Mouse (Mus musculus) heart, adult 8-10 months (tissue): ENCODE measurements at regions not wholly inside any gene's neighbourhood (a gene's known extent, or its start where the extent isn't known, plus 50 kb on each side); places are given as distances from the start of the nearest gene placed in this dataset.

ENCODE experiments used
- DNase-seq: peaks from one replicate; pipeline ENCODE4 v3.0.0; 2022; ENCODE audit warnings: low spot score

DNA sequence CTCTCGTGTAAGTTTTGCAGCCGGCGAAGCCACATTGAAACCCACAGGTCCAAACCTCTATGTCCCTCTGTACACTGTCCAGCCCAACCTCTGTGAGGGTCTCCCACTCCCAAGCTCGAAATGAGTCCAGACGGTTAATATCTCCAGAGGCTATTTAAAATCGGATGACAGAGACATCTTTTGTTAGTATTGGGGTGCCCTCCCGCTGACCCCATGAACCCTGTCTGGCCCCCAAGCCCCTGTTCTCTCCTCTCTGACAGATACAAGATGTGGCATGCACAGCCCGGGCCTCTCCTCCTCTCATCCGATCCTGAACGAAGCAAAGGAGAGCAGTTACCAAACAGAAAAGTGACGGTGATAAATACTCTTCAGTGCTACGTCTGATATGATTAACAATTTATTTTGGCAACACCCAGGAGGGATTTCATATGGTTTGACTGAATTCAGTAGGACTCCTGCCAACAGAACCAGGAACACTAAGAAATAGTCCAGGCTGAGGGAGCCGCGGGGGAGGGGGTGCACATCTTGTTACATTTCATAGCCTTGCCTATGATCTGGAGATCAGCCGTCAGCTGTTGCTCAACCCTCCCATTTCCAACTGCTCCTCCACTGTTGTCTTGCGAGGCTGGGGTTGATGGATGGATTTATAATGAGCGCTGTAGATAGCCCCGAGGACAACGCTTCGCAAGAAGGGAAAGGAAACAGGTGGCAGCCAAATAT, 266.6 kb upstream of the Klf3 start:
- peak; percentile 19 for DNase-seq

DNA sequence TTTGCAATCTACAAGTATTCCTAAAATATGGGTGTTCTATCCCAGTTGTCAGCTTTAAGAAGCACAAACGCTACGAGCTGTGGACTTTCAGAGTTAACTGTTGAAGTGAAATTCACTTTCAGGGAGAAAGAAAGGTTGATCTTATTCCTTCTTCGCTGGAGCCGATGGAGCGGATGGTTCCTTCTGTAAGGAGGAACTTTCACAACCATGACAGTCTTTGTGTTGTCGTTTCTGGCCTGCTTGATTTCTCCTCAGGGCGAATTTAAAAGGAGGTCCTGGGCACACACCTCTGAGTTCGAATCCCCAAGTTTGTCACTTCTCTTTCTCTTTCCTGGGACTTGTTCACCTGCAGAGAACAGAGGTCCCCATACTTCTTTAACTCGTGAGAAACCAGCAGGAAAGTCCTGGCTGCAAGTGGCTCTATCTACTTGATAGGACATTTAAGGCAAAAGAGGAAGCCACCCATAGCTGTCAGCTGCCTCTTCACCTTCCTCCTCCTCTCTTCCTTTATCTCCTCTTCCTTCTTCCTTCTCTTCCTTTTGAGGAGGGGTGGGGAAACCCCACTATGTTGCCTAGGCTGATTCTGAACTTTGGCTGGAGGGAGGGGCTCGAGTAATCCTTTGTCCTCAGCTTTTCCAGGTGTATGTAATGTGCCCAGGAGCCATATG, 265.9 kb upstream of the Klf3 start:
- no peak for DNase-seq

DNA sequence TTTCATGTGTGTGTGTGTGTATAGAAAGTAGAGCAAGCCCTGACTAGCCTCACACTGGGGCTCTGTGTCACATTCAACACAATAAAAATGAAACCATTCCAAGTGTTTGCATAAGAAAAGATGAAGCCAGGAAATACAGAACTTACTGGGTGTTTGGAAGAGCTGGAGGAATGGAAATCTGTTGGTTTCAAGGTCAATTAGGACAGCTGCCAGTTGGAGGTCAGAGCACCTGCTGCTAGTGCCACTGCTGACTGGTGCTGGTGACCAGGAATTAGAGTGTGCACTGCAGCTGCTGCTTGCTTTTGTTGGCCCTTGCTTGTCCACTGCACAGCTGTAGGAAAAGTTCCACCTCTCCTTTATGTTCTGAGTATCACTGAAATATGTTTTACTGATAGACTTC, 261.4 kb upstream of the Klf3 start:
- DNase-seq, result no peak

DNA sequence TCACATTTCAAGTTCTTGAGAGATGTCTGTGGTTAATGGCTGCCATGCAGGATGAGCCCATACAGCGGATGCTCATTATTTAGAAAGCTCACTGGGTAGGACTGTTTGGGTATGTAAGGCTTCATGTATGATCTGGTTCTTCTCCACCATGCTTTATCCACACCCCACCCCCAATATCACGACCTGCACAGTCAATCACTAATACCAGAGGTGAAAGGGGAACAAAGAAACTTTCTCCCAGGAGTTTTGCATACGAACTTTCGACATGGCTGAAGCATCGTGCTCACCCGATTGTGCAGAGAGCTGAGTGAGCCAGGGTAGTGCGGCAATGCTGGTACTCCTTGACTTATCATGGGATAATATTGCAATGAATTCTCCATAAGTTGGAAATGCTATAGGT, 247.3 kb upstream of the Klf3 start:
- DNase-seq, result no peak

DNA sequence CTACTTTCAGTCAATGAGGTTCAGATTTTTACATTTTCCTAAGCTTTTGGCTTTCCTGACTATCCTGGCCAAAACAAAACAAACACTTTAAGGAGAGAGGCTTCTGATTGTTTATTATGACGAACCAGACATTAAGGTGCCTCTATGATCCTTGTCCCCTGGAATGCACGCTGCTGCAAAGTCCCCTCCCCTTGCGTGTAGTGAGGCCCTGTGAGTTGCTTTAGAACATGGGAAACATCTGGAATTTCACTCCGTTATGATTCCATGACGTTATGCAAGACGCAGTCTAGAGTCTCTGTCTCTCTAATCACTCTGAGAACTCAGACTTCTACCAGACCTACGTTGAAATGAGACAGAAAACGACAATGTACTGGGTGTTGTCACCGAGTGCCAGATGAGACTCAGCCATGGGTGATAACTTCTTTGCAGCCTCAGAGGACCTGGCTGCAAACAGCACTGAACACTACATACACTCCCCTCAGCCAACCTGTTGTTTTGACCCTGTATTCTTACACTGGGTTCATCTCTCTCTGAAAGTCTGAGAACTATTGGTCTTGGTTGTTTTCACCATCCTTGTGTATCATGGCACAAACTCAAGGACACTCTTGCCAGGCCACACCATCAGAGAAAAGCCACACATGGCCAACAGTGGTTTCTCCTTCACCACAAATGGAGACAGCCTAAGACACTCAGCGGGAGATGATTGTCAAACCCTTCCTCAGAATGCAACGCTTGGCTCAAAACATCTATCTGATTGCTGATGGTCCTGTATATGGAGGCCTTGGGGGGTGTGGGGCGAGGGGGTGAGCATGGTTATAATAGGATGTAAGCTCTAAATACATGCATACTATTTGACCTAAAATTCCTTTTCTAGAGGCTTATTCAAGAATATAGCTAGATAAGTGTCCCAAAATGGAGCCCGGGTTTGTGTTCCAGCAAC, 236.5 kb upstream of the Klf3 start:
- DNase-seq, result peak; percentile 74

DNA sequence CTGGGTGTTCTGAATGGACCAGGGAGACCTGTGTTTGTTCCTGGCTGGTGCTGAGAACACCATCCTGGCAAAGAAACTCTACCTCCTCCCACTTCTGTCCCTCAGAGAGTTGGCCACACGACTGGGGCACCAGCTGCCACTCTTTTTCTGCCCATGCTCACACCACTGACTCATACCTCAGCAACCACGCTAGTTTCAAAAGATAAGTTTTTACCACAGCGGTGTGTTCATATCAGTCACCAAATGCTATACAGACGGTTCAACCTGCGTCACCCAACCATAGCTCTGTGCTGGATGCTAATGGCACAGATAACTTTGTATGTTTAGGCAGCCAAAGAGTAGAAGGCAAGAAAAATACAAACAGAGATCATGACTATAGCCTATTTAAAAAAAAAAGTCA, 235.4 kb upstream of the Klf3 start:
- no peak for DNase-seq

DNA sequence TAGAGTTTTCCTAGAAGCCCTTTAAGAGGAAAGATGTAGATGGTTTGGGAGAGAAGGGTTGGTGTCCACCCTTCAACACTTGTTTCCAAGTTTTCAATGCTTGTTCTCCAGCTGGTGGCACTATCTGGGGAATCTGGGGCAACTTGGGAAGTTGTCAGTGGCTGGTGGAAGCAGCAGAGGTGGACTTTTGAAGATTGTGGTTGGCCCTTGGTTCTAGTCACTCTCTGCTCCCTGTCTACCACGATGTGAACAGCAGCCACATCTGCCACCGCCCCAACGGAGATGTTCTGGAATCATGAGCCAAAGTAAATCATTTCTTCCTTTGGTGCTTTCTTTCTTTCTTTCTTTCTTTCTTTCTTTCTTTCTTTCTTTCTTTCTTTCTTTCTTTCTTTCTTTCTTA, 234.9 kb upstream of the Klf3 start:
- DNase-seq, result no peak

DNA sequence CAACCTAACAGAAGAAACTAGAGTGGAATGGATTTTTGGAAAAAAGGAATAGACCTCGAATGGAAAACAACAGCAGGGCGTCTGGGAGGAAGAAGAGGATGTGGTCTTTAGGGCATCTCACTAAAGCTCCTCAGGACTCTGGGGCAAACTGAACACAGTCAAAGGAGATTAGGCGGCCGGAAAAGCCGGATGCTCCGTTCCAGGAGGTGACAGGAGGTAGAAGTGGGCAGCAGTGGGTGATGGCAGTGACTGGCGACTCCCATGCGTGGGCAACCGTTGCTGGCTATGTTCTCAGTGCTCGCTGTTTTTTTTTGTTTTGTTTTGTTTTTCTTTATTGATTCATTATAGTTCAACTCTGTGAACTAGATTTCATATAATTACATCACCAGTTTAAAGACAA, 228.8 kb upstream of the Klf3 start:
- DNase-seq, result no peak

DNA sequence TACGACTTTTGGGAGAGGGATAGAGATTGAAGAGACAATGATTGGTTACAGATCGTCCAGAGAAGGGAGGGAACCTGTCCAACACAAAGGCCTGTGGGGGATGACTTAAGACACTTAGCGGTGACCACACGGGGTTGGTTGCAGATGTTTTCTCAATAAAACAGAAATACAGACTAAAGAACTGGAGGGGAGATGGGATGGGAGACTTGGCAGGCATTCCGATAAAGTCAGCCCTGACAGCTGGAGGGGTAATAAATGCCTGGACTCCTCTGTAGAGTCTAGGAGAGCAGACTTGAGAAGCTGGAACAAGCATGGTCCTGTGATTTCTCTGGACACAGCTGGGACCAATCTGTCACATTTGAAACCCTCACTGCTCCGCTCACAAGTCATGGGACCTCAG, 227.3 kb upstream of the Klf3 start:
- DNase-seq, result peak; percentile 38

DNA sequence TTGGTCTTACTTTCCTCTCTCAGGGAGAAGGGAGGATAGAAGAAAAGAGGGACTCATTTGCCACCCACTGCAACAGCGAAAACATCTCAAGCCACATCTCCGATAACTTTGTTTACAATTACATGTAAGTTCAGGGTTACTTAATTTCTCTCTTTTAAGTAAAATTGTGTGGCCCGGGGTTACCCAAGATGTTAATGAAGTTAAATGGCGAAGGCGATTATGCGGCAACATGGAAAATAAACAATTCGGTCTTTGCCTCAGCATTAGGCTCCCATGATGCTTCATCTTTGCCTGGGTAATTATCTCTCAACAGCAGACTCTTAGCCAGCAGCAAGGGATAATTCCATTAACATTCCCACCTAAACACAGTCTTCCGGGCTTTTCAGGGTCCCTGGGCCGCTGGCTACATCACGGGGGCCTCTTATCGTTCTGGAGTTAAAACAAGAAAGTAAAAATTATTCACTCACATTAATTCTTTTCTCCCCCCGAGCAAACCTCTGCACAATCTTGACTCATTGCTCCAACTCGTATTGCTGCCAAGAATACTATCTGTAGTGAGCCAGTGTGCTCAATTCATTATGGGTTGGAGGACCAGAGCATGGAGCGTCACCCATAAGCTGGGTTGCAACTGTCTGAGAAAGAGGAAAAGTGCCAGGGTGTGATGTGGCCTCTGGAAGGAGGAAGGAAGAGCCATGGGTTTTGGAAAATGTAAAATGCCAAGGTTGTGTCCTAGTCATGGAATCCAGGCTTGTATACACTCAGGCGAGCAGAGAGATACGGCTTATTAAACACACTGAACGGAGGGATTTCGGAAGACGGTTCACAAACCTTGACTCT, 226.5 kb upstream of the Klf3 start:
- DNase-seq, result no peak

DNA sequence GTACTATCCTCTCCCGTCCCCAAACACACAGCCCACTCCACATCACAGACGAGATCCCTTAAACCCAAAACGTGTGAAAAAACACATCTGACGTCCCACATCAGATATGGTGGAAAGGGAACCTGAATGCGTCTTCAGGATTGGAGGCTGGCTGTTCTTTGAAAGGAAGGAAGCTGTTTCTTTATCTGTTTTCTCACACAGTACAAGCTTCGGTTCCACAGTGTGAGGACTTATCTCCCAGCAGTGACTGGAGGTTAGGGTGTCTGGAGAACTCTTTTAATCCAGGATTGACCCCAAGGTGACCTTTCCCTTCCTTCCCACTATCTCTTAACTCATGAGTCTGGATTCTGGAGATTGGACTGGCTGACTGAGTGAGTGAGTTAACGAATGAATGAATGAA, 225.8 kb upstream of the Klf3 start:
- DNase-seq, result no peak

DNA sequence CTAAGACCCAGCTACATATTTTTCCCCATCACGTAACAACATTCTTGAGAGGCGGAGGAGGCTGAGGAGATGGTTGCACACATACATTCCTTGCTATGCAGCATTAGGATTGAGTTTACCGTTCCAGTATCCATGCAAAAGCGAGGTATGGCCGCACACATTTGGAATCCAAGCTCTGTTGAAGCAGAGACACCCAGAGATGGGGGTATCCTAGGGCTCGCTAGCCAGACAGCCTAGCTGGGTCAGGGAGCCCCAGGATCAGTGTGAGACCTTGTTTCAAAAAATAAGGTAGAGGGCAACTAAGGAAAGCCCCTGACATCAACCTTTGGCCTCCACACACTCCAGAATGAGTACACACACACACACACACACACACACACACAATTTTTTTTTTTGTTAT, 224.7 kb upstream of the Klf3 start:
- DNase-seq, result no peak

DNA sequence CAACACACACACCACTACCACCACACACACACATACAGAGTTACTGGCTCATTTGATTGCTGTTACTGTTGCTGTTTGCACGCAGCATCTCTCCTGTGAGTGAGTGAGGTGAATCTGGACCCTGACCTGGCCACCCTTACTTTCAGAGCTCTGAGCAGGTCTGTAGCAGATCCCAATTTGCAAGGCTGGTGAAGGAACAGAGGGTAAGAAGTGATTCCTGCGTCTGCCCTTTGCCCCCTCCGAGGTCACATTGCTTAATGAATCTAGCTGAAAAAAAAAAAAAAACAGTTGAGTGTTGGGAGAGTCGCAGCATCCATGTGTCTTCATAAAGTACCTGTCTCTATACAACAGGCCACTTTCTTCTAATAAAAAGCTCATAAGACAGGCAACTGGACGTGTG, 224.1 kb upstream of the Klf3 start:
- DNase-seq, result no peak

DNA sequence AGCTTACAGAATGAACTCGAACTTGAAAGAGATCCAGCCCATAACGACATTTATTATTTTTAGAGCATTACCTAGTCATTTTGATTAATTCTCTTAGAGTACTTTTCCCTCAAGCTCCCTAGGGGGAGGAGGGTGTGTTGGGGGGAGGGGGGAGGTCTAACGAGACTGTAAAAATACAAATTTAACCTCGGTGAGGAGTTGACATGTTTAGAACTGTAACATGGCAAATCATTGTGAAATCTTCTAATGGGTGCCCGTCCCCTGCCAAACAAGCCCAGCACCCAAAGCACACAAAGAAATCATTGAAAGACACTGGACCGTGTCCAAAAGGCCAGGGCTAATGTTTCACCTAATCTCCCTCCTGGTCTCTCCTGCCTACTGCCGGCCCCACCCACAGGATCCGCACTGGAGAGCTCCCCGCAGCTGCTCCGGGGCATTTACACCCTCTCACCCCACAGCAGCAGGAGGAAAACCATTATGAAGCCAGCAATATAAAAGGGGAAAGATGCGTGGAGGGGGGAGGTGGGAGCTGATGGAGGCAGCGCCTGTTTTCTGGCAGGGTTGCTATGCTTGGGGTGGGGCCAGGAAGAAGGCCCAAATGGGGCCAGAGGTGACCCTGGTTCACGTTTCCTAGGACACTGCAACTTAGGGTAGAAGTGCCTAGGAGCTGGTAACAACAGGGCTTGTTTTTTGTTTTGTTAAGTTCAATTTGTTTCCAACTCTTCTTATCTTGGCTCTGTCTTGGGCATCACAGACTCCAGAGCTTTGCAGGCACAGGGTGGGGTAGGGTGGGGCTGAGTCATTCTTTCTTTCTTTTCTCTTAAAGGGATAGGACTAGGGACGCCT, 223.5 kb upstream of the Klf3 start:
- peak; percentile 86 for DNase-seq

DNA sequence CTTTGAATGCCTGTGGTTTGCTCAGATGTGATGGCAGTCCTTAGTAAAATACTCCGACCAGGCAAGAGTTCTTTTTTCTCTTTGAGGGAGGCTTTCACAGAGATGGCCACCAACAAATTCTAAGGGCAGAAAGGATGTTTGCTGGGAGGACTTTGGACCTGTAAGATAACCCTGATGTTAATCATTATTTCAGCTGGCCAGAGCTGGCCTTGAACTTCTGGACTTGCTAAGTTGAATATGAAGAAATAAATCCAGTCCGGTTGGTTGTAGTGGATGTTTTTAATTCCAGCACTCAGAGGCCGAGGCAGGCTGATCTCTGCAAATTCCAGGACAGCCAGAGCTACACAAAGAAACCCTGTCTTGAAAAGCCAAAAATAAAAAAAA, 222.9 kb upstream of the Klf3 start:
- DNase-seq, result no peak

DNA sequence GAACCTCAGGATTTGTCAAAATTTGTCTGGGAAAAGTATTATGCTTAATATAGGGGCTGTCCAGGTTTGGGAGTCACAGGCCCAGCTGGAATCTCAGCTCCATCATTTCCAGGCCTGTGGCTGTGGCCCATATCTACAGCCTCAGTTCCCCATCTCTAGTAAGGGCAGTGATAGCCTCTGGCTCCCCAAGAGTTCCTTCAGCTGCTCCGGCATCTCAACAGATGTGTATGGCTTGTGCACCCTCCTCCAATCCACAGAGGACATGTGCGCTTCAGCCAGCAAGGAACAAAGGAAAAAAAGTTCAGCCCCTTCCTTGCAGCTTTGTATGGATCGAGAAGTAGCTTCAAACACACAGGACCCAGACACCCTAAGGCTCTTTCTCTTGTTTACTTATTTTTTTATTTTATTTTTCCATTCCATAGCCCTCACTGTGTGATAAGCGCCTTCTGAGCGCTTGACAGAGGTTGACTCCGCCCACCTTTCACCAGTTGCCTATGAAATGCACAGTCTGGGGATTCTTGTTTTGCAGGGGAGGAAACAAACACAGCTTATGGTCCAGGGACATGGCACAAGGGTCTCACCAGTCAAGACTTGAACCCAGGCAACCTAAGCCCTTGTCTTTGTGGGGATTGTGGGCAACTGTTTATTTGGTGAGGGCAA, 222.3 kb upstream of the Klf3 start:
- DNase-seq, result peak; percentile 20

DNA sequence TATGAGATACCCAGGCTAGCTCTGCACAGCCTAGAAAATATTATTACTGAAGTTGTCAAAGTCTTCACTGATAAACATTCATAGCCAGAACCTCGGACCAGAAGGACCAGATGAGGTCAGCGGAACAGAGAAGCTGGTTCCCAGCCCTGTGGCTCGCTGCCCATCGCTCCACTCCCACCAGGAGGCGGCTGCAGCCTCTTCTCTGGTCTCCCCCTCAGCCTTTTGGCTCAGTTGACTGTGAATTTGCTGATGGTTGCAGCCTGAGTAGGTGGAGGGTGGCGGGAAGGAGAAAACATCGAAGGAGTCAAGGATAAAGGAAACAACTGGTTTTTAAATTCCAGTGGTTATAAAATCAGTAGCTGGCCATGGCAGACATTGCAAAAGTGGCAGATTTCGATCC, 221.7 kb upstream of the Klf3 start:
- peak; percentile 80 for DNase-seq

DNA sequence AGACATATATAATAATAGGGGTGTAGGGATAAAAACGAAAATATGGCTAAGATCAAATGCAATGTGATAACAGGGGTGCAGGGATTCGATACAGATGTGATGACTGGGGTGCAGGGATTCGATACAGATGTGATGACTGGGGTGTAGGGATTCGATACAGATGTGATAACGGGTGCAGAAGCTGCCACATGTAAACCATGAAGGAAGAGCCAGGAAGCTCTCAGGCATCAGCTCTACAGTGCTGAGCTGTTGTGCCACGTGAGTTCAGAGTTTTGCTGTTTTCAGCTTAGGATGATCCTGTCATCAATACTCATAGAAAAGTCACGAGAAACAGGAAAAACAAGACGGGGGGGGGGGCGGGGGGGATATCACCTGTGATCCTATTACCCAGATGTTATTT, 221.2 kb upstream of the Klf3 start:
- no peak for DNase-seq

DNA sequence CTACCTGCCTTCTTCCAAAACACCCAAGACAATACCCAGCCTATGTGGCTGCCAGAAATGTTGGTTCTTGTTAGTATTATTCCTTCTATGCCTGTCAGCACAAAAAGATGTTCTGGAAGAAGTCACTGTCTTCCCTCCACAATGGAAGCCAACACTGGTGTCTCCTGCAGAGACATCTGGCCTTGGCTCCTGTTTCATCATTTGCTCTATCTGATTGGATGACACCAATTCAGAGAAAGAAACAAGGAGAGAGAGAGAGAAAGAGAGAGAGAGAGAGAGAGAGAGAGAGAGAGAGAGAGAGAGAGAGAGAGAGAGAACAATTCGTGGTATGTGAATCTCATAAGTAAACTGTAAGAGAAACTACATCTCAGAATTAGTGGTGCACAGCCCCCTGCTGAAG, 218.9 kb upstream of the Klf3 start:
- no peak for DNase-seq

DNA sequence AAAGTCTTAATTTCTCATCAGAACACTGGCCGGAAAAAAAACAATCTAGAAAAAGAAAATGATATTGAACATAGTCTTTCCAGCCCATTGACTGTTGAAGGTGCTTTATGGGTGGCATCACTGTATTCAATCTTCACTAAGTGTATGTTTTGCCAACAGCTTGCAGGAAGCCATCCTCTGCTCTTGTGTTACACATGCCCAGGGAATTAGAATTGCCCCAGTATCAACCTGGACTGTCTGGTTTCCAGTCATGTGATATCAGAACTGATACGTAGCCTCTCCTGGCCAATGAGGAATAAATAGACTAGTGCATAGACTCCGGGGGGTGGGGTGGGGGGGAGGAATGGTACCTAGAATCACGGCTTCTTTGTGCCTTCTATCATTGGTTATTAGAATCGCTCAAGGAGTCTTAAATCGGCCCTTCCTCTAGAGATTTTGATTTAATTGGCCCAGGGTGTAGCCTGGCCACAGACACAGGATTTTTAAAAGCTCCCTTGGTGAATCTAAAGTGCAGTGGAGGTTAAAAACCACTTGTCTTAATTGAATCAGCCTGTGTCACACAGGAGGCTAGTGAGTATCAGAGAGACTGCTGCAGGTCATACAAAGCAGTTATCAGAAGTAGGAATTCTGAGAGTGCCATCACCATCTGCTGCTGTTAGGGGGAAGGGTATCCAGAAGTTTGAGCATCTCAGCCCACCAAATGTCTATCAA, 218.0 kb upstream of the Klf3 start:
- no peak for DNase-seq
